Mouse (Mus musculus) bone marrow macrophage, adult 2 months (primary cell): Measurements from ENCODE around the gene Fbxo9. TPM values are rescaled to one million over a fixed set of nuclear protein-coding genes. Genes with fewer than 3 reads are reported as not detected.
"Not testable (repeated sequence)": the region's sequence is repeated elsewhere in the genome, so short reads cannot be mapped to it uniquely, and the experiment has no call there.

ENCODE experiments used
- H3K27ac ChIP-seq: 2 replicates; pipeline ENCODE4 v1.5.1; 2012; ENCODE audit warnings: low read depth, low read length; ENCODE audit not compliant: insufficient read depth
- H3K4me1 ChIP-seq: 2 replicates; pipeline ENCODE4 v1.6.1; 2012; ENCODE audit warnings: low read length; ENCODE audit not compliant: control insufficient read depth, insufficient read depth
- H3K4me3 ChIP-seq: 2 replicates; pipeline ENCODE4 v1.5.1; 2012; ENCODE audit warnings: mild to moderate bottlenecking, low read length, moderate library complexity; ENCODE audit not compliant: insufficient read depth
- CTCF ChIP-seq: IDR thresholded peaks from 2 replicates; pipeline ENCODE4 v1.5.1; 2012; ENCODE audit warnings: low read depth, mild to moderate bottlenecking, low read length, moderate library complexity
- POLR2A ChIP-seq: IDR thresholded peaks from 2 replicates; pipeline ENCODE4 v1.6.1; 2012; ENCODE audit warnings: mild to moderate bottlenecking, low read depth, low read length, borderline replicate concordance
- polyA plus RNA-seq: library from polyadenylated mRNA; stranded (reverse); fragments of >200 nt; gene quantifications from 2 replicates; pipeline ENCODE4 v1.2.4, GENCODE M21; 2012; ENCODE audit not compliant: missing spikeins, insufficient read depth, insufficient read length

The Fbxo9 gene
- polyA plus RNA-seq, 1 experiment: 22.9 TPM

DNA sequence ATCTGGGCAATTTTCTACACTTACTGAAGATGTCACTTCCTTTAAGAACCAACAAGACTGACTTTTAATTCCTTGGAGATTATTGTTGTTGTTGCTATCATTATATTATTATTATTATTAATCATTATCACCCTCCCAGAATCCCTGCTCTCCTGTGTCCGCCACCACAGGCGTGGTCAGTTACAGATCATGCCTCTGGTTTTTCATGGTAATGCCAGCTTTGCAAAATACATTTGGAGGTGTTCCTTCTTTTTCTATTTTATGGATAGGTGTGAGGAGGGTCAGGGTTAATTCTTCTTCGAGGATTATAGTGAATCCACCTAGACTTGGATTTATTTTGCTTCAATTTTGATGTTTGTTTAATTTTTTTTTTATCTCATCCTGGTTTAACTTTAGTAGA, 33.6 kb downstream of the Fbxo9 start:
- Histone ChIP-seq H3K27ac (no peak overlapping the region), H3K4me3 (no peak overlapping the region), H3K4me1 (peaks cover 11% of the 10 kb centered on the region)
- TF ChIP-seq POLR2A (no peak), CTCF (no peak)

GRCm38 (mm10) chr9:78073713-78074340, 35.0 kb downstream of the Fbxo9 start:
- Histone ChIP-seq H3K27ac (peak overlapping the region; percentile 71), H3K4me3 (peak overlapping the region; percentile 7; the same call in 1 of the 2 replicates), H3K4me1 (peaks cover 11% of the 10 kb centered on the region)
- TF ChIP-seq POLR2A (no peak), CTCF (no peak)

DNA sequence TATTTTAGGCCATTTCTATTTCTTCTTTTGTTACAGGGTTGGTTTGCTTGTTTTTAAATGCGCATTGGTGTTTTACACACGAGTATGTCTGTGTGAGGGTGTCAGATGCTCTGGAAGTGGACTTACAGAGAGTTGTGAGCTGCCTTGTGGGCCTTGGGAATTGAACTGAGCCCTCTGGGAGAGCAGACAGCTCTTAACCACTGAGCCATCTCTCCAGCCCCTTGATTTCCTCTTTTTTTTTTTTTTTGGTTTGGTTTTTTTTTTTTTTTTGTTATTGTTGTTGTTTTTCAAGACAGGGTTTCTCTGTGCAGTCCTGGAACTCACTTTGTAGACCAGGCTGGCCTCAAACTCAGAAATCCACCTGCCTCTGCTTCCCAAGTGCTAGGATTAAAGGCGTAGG, 35.6 kb downstream of the Fbxo9 start:
- not testable (repeated sequence) for H3K4me3 ChIP-seq
- peak overlapping the region; percentile 71 for H3K27ac ChIP-seq
- H3K4me1 ChIP-seq: peaks cover 11% of the 10 kb centered on the region

DNA sequence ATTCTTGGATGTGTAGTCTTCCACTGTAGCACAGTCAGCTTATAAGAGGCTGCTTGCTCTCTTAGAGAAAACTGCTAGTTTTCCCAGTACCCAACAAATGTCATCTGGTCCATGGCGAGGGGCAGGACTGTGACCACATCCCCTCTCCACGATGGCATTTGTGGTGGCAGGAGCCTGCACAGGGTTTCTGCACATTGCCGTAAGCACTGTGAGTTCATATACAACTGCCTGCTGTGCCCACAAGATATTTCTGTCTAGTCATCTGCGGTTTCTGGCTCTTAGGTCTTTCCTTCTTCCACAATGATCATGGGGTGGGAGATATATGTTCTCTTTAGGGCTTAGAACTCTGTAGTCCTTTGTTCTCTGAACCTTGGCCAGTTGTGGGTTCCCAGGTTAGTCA, 37.2 kb downstream of the Fbxo9 start:
- Histone ChIP-seq H3K27ac (no peak overlapping the region), H3K4me1 (peaks cover 11% of the 10 kb centered on the region), H3K4me3 (no peak overlapping the region)
- TF ChIP-seq POLR2A (no peak), CTCF (no peak)

- Histone ChIP-seq H3K27ac (no peak overlapping the region), H3K4me1 (peaks cover 11% of the 10 kb centered on the region), H3K4me3 (no peak overlapping the region)
- TF ChIP-seq POLR2A (no peak), CTCF (no peak)
These were observed 38.4 kb downstream of the Fbxo9 start for GRCm38 (mm10) chr9:78070496-78070895.

DNA sequence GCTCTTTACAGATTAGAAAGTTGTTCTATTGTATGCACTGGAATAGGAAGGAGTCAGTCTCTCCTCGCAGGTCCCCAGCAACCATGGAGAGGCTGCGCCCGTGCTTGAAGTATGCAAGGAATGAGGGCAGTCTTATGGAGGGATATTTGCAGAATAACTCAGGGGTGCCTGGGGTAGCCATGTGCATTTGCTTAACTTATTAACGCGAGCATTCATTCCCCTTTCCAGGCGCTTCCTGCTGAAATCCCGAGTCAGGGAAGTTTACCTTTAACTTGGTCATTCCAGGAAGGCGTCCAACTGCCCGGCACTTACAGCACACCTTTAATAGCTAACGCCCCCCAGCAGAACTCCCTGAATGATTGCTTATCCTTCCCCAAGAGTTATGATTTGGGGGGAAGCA, 44.7 kb downstream of the Fbxo9 start:
- no peaks in the 10 kb centered on the region for H3K4me1 ChIP-seq

GRCm38 (mm10) chr9:78062392-78062791, 46.5 kb downstream of the Fbxo9 start:
- TF ChIP-seq POLR2A (no peak), CTCF (no peak)
- H3K4me1 ChIP-seq: no peaks in the 10 kb centered on the region
- H3K27ac ChIP-seq: no peak overlapping the region
- no peak overlapping the region for H3K4me3 ChIP-seq

More for the DNA sequence above, 44.7 kb downstream of the Fbxo9 start:
- TF ChIP-seq CTCF (no peak), POLR2A (no peak)
- Histone ChIP-seq H3K27ac (no peak overlapping the region), H3K4me3 (no peak overlapping the region)

- no peak overlapping the region for H3K27ac ChIP-seq
- H3K4me3 ChIP-seq: no peak overlapping the region
- TF ChIP-seq POLR2A (no peak), CTCF (no peak)
These were observed 49.2 kb downstream of the Fbxo9 start for GRCm38 (mm10) chr9:78059525-78060120.

DNA sequence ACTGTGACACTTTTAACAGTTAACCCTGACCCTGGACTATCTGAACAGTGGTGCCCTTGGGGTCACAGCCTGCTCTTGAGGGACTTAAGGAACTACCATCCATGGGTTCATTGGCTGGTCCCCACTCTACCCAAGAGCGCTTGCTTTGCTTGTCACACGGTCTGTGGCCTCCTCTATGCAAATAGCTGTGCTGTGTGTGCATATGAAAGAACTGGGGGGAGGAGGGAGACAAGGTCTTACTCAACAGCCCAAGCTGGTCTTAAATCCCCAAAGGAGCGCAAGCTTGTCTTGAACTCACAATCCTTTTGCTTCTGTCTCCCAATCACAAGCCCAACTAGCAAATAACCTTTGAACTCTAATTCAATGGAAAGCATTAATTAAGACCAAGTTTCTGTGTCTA, 54.6 kb downstream of the Fbxo9 start:
- H3K27ac ChIP-seq: no peak overlapping the region

More at GRCm38 (mm10) chr9:78059525-78060120, 49.2 kb downstream of the Fbxo9 start:
- no peaks in the 10 kb centered on the region for H3K4me1 ChIP-seq

GRCm38 (mm10) chr9:78053821-78054220, 55.0 kb downstream of the Fbxo9 start:
- Histone ChIP-seq H3K4me1 (peaks cover 12% of the 10 kb centered on the region), H3K4me3 (no peak overlapping the region), H3K27ac (no peak overlapping the region)
- TF ChIP-seq POLR2A (no peak), CTCF (no peak)

More for the DNA sequence above, 54.6 kb downstream of the Fbxo9 start:
- Histone ChIP-seq H3K4me1 (peaks cover 12% of the 10 kb centered on the region), H3K4me3 (no peak overlapping the region)
- TF ChIP-seq CTCF: no peak
- no peak for TF ChIP-seq POLR2A

- no peak within 1 kb of the TSS for H3K4me3 ChIP-seq
- H3K27ac ChIP-seq: no peak within 1 kb of the TSS
- peaks cover 12% of the 10 kb centered on the region for H3K4me1 ChIP-seq
- TF ChIP-seq CTCF (no peak), POLR2A (no peak)
These were observed 57.2 kb downstream of the Fbxo9 start, which contains the start of gene Gcm1 for GRCm38 (mm10) chr9:78051677-78052076. Gcm1 (plus strand) TSS chr9:78051924.
